Mouse (Mus musculus): ENCODE measurements at regions not wholly inside any gene's neighbourhood (a gene's known extent, or its start where the extent isn't known, plus 50 kb on each side); places are given as distances from the start of the nearest gene placed in this dataset.

DNA sequence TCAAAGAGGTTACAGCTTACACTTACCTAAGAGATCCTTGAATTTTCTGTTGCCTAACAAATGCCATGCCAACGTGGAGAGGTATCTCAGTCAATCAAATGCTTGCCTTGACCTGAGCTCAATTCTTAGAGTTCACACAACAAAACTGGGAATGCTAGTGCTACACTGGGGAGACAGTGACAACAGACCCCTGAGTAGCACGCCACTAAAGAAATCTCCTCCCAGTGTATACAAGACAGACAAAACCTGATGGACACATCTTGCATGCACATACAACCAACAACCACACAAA, 91.8 kb downstream of the A730009L09Rik start:
- TF ChIP-seq EP300 (IDR thresholded peaks at IDR 0.05; ENCODE audit: low read depth): no peak
- no peak for TF ChIP-seq CTCF (IDR thresholded peaks at IDR 0.05; ENCODE audit: low read depth)

All from liver, embryonic 14.5 days (tissue).